In genomic region chr5:101919559-101919958, GRCm38 (mm10) we compare ENCODE assay signal across 25 mouse cellular contexts.
"Had no signal": no experiment of that assay in that cellular context is flagged by ENCODE, and none has a peak within 500 bp of the region (broad histone marks: within the 10 kb centered on the region; RNA-seq: fewer than 3 reads in every experiment).

No protein-coding gene starts in this region.

- DNase-seq: gastrocnemius, adult 2 months; gastrocnemius, postnatal 10 days; gastrocnemius, postnatal 25 days; heart, adult 2 months; heart, postnatal 10 days; heart, postnatal 4 days; kidney, adult 18-20 months; kidney, adult 8-10 months; kidney, postnatal 10 days; kidney, postnatal 25 days; kidney, postnatal 4 days; liver; liver, embryonic 13.5 days had no signal

- ATAC-seq: hindbrain, embryonic 16.5 days; inflammation-experienced regulatory T-cells, adult 6 months; intestine, embryonic 15.5 days; intestine, postnatal 0 days had no signal

- H3K4me3 ChIP-seq: gastrocnemius, adult 2 months; heart, adult 2 months; heart, embryonic 12.5 days; hindbrain, embryonic 10.5 days; hindbrain, embryonic 12.5 days; intestine, embryonic 15.5 days; layer of hippocampus, adult 2 months; left cerebral cortex, adult 2 months; limb, embryonic 10.5 days; limb, embryonic 12.5 days; liver, embryonic 13.5 days had no signal

- H3K27me3 ChIP-seq: heart, embryonic 12.5 days; hindbrain, embryonic 12.5 days; intestine, embryonic 15.5 days; limb, embryonic 12.5 days; liver, embryonic 13.5 days had no signal

- H3K27ac ChIP-seq: gastrocnemius, adult 2 months; heart, adult 2 months; hindbrain, embryonic 10.5 days; hindbrain, embryonic 12.5 days; hindbrain, embryonic 14.5 days; intestine, embryonic 15.5 days; layer of hippocampus, adult 2 months; left cerebral cortex, adult 2 months; limb, embryonic 10.5 days; limb, embryonic 12.5 days; liver, embryonic 13.5 days had no signal

- H3K9me3 ChIP-seq: heart, embryonic 12.5 days; hindbrain, embryonic 10.5 days; hindbrain, embryonic 12.5 days; intestine, embryonic 15.5 days; limb, embryonic 10.5 days; limb, embryonic 12.5 days; liver, embryonic 13.5 days had no signal

- H3K4me1 ChIP-seq: heart, embryonic 12.5 days; hindbrain, embryonic 12.5 days; intestine, embryonic 15.5 days; limb, embryonic 10.5 days; limb, embryonic 12.5 days; liver, embryonic 13.5 days had no signal
